Mouse (Mus musculus) MN1 (cell line): Measurements from ENCODE around the gene Coro2a.
"Not testable (repeated sequence)": the region's sequence is repeated elsewhere in the genome, so short reads cannot be mapped to it uniquely, and the experiment has no call there.

Source experiments
- DNase-seq: peaks from one replicate; pipeline ENCODE4 v3.0.0-alpha.2; 2016; ENCODE audit warnings: low spot score

The Coro2a gene

DNA sequence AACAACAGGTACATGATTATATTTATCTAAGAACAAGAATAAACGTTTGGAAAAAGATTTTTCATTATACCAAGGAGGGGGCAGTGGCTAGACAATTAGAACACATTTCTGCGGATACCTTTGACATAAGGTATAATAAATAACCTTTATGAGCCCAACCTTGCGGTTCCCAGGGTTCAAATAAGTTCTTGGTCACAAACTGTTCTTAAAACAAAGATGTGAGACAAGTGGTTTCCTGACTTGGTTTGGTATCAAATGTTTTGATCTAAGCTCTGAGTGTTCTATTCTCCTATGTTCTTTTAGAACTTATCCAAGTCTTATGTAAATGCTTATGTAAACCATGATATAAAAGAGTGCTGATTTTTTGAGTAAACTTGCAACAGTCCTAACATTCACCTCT lies 17.5 kb downstream of the Coro2a start:
- not testable (repeated sequence) for DNase-seq

DNA sequence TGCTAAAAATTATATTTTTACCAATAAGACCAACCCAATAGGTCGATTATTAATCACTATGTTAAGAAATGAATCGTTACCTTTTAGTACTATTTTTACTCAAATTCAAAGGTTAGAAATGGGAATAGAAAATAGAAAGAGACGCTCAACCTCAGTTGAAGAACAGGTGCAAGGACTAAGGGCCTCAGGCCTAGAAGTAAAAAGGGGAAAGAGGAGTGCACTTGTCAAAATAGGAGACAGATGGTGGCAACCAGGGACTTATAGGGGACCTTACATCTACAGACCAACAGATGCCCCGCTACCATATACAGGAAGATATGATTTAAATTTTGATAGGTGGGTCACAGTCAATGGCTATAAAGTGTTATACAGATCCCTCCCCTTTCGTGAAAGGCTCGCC lies 17.9 kb downstream of the Coro2a start:
- DNase-seq = not testable (repeated sequence)

DNA sequence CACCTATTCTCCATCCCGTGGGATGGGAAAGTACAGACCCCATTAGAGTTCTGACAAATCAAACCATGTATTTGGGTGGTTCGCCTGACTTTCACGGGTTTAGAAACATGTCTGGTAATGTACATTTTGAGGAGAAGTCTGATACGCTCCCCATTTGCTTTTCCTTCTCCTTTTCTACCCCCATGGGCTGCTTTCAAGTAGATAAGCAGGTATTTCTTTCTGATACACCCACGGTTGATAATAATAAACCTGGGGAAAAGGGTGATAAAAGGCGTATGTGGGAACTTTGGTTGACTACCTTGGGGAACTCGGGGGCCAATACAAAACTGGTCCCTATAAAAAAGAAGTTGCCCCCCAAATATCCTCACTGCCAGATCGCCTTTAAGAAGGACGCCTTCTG lies 20.0 kb downstream of the Coro2a start:
- DNase-seq = not testable (repeated sequence)

DNA sequence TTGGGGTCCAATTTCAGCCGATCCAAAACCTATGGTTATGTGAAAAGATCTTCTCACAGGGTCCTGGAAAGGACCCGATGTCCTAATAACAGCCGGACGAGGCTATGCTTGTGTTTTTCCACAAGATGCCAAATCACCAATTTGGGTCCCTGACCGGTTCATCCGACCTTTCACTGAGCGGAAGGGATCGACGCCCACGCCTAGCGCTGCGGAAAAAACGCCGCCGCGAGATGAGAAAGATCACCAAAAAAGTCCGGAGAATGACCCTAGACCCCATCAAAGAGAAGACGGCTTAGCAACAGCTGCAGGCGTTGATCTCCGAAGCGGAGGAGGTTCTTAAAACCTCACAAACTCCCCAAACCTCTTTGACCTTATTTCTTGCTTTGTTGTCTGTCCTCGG lies 20.4 kb downstream of the Coro2a start:
- DNase-seq = not testable (repeated sequence)

DNA sequence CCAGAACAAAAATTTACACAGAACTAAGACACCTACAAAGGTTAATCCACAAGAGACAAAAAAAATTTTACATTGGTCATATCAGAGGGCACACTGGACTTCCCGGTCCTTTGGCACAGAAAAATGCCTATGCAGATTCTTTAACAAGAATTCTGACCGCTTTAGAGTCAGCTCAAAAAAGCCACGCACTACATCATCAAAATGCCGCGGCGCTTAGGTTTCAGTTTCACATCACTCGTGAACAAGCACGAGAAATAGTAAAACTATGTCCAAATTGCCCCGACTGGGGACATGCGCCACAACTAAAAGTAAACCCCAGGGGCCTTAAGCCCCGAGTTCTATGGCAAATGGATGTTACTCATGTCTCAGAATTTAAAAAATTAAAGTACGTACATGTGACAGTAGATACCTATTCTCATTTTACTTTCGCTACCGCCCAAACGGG lies 21.2 kb downstream of the Coro2a start:
- DNase-seq = not testable (repeated sequence)

DNA sequence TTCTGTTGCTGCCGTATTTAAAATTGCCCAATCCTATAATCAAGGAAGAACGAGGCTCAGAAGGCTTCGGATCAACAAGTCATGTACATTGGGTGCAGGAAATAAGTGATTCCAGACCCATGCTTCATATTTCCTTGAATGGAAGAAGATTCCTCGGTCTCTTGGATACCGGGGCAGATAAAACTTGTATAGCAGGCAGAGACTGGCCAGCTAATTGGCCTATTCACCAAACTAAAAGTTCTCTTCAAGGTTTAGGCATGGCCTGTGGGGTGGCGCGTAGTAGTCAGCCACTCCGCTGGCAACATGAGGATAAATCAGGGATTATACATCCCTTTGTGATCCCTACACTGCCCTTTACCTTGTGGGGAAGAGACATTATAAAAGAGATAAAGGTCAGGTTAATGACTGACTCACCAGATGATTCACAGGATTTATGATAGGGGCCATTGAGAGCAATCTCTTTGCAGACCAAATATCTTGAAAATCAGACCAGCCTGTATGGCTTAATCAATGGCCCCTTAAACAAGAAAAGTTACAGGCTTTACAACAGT lies 23.1 kb downstream of the Coro2a start:
- DNase-seq = not testable (repeated sequence)

DNA sequence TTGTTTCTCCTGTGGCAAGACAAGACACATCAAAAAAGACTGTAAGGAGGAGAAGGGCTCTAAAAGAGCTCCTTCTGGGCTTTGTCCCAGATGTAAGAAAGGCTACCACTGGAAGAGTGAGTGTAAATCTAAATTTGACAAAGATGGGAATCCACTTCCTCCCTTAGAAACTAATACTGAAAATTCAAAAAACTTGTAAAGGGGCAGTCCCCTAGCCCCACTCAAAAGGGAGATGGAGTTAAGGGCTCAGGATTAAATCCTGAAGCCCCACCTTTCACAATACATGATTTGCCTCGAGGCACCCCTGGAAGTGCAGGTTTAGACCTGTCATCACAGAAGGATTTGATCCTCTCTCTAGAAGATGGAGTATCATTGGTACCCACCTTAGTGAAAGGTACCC lies 23.8 kb downstream of the Coro2a start:
- DNase-seq = no peak

DNA sequence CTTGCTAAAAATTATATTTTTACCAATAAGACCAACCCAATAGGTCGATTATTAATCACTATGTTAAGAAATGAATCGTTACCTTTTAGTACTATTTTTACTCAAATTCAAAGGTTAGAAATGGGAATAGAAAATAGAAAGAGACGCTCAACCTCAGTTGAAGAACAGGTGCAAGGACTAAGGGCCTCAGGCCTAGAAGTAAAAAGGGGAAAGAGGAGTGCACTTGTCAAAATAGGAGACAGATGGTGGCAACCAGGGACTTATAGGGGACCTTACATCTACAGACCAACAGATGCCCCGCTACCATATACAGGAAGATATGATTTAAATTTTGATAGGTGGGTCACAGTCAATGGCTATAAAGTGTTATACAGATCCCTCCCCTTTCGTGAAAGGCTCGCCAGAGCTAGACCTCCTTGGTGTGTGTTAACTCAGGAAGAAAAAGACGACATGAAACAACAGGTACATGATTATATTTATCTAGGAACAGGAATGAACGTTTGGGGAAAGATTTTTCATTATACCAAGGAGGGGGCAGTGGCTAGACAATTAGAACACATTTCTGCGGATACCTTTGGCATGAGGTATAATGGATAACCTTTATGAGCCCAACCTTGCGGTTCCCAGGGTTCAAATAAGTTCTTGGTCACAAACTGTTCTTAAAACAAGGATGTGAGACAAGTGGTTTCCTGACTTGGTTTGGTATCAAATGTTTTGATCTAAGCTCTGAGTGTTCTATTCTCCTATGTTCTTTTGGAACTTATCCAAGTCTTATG lies 26.3 kb downstream of the Coro2a start:
- not testable (repeated sequence) for DNase-seq

DNA sequence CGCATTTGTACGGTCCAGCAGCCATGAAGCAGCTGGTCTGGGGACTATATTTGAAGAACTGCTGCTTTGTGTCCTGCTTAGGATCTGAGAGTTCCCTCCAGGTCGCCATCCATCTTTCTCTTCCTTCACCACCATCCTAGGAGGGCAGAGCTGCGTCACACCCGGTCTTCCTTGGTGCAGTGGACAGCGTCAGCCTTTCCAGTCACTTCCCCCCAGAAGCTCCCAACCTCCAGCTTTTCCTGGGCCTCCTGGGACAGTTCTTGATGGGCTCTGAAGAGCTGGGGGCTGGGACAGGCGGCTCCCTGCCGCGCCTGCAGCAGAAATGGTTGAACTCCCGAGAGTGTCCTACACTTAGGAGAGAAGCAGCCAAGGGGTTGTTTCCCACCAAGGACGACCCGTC lies 27.2 kb downstream of the Coro2a start:
- no peak for DNase-seq

DNA sequence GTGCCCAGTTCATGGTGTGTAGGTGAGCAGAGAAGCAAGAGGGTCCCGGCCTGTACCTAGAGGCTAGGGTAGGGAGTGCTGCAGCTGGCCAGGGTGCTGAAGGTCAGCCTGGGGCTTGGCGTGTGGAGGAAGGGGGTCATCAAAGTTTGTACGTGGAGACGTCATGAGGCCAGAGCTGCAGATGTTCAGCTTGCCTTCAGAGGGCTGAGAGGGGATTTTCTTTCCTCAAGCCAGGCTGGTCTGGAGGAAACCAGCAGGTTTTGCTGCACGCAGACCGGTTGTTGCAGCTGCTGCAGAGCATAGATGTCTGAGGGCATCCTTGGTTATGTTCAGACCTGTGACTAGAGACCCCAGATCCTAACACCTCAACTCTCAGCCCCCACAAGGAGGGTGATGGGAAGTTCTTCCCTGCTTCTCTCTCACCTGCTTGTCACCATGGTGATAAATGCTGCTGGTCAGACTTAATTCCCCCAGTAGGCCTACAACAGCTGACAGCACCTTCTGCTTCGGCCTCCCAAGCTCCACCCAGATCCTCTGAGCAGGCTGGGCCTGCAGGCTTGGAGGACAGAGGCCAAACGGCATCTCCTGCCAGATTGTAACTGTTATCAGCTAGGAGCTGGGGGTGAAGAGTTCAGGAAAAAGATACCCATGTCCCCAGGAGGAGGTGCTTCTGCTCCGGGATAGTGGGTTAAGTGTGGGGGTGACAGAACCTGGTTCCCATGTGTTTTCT lies 27.8 kb downstream of the Coro2a start:
- DNase-seq = no peak

DNA sequence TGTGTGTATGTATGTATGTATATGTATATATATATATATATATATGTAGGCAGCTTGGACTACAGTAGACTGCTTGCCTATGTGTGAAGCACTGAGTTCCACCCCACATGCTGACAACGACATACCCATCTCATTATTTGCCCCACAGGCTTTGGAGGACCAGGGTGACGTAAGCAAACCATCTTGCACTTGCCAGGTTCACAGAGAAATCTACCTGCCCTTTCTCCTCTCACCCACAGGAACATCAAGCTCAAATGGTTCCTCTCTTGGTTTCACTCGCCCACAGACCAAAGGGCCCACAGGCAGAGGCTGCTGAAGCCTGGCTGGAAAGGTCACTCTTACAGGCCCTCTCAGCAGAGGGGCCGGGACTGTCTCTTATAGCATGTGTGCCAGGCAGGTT lies 29.4 kb downstream of the Coro2a start:
- DNase-seq = no peak

DNA sequence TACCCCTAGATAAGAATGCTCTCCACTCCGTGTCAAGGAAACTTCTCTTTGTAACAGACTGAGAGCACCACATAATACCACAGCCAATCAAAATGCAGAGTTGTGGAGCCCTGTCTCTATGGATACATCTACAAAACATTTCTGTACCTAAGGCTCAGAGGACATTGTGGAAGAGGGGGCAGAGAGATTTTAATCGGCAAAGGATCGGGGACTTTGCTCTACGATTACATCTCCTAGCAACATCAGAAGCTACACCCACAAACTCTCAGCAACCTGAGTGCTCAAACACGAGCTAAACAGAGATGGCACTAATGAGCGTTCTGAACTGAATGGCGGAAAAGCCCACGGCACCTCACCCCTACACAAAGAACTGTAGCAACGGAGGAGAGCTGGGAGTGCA lies 30.3 kb downstream of the Coro2a start:
- DNase-seq = no peak

DNA sequence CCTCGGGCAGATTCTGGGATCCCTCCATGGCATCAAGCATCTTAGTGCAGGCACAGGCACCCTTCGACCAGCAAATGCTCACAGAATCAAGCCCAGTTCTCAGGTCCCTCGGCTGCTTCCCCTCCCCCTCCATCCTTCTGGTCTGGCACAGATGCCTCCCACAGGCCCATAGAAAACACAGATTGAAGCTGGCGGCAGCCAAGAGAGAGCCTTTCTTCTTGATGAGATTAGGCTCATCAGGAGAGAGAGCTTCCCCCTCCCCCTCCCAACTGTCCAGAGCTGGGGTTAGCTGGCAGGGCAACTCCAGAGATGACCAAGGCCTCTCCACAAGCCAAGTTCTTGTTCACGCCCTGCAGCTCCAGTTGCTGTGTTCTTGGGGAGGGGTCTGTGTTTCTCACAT lies 32.3 kb downstream of the Coro2a start:
- DNase-seq = peak; percentile 80

DNA sequence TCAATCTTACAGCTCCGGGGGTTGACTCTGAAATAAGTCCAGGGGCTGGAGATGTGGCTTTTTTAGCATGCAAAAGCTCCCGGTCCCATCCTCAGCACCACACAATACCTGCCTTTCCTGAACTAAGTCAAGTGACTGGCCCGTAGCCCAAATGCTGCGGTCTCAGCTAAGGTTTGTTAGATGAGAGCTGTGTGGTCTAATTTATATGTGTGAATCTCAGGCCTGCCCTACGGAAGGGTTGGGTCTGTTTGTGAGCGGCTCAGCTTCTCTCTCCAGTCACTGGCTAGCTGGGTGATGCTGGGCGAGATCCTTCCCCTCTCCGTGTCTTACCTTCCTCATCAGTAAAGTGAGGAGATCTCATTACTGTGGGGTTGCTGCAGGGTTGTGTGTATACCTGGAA lies 33.8 kb downstream of the Coro2a start:
- DNase-seq = no peak

DNA sequence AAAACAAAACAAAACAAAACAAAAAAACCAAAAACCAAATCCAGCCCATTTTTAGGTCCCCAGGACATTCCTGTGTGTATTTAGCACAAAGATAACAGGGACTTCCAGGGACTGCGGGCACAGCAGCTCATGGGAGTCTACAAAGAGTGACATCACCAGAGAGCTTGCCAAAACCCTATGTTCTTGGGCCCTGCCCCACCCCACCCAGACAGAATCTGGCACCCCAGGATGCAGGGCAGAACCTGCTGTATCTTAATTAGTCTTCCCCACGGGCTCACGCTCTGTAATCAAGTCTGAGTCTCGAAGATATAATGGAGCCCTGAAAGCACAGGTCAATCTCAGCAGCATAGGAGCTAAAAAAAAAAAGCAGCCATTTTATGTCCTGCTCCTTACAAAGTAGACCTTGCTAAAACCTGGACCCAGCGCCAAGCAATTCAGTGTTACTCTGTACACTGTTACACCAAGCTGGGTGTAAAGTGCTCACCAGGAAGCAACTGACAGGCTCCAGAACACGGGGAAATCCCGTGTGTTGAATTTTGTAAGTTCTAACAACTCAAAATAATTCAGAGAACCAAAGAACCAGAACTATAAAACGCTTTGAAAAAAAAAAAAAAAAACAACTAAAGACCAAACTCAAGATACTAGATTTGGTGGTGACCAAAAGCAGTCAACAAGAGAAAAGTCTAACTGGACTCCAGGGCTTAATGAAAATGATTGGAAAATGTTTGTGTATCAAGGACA lies 34.9 kb downstream of the Coro2a start:
- DNase-seq = peak; percentile 45

DNA sequence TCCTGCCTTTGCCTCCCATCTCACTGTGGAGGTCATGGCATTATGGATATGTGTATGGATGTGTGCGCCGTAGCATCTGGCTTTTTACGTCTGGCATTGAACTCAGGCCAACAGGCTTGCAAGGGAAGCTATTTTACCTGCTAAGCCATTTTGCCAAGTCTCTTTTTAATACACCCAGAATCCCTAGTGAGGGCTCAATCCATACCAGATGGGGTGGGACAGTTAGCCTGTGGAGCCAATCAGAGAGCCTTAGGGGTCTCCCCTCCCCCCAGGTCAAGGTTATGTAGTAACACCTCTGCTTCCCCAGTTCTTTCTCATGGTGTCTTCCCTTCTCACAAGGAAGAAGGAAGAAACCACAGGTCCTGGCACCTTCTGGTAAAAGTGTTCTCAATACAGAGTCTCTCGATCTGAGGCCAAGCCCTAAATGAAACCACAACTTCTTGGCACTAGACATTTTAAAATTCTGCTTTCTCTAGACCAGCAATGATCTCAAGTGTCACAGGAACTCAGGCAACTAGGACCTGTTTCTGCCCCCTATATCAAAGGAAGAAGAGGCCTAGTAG lies 36.5 kb downstream of the Coro2a start:
- DNase-seq = no peak

DNA sequence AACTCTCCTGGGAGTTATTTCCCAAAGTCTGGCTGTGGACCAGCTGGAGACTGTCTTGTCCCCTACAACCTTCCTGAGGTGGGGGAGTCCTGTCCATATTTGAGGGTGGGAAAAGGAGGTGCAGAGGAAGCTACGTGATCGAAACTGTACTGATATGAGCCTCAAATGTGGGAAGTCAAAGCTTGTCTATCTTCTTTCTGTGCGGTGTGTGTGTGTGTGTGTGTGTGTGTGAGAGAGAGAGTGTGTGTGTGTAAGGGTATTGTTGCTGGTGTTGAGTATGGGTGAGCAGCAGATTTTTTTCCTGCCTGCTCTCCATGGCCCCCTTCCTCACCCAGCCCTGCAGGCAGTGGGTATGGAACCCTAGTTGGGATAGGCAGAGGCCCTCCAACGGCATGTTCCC lies 37.8 kb downstream of the Coro2a start:
- DNase-seq = no peak

DNA sequence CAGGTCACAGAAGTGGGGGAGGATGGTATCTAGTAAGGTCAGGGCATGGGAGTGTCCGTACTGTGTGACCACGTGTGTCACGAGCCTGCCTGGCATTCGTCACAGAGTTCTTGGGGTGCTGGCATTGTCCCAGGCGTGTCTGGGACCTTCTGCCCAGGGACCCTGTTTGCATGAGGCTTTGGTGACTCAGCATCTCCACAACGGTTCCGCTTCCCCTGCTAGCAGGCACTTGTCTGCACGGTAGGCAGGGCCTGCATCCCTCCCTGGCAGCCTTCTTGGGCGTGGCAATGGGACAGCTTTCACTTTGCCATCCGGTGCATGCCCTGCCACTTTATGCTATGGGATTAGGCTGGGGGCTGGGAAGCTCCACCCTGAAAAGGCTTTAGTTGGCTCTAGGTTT lies 38.2 kb downstream of the Coro2a start:
- DNase-seq = peak; percentile 85

DNA sequence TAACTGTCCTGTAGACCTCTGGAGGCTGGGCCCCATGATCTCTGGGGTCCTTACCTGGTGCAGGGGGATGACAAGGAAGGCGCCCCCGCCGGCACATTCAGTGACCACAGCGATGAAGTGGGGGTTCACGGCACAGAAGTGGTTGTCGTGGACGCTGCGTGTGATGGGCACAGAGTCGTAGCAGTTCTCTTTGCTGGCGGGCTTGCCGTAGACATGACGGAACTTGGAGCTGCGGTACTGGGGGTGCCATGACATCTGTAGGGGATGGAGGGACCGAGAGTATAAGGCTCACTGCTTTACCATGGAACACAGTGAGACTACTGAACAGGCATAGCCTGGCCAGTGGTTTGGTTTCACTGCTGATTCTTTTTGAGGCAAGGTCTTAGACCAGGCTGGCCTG lies 39.2 kb downstream of the Coro2a start:
- DNase-seq = no peak

DNA sequence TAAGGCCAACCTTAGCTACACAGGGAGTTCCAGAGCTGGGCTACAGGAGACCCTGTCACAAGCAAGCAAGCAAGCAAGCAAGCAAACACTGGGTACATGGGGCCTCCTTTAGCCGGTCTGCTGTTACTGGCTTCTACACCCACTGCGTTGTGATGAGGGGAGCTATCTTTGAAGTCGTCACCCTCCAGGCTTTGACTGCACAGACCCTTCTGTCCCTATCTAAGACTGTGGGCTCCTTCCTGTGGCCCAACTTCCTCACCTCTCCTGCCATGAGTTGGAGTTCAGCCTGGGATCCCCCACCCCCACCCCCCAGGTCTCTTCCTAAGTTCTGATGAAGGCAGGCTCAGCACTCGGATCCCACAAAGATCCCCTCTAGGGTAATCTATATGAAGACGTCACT lies 40.0 kb downstream of the Coro2a start:
- no peak for DNase-seq

DNA sequence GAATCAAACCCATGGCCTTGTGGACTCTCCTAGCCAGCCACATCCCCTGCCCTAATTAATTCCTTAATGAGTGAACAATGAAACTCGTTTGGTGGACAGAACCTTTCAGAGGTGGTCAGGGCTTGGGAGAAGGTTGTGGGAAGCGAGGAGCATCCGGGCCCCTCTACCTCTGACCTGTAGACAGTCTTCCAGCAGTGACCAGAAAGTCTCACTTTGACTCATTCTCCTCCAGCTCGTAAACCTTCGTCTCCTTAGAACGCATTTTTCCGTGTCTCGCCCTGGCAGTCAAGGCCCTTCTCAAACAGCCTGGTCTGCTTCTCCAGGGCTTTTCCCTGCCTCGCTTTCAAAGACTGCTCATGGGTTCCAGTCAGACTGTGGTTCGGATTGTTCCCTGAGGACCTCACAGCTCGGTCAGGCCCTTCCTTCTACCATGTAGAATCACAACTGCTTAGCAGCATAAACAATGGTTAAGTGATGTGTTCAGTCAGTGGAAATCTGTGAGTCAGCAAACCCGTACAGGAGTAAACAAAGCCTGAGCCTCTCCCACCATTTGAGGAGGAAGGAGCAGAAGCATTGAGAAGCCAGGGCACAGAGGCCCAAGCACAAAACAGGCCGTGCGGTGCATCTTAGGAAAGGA lies 41.8 kb downstream of the Coro2a start:
- no peak for DNase-seq
